Mouse (Mus musculus) liver, embryonic 16.5 days (tissue): ENCODE measurements around the gene Slit2. TPM values are rescaled to one million over a fixed set of nuclear protein-coding genes. Genes with fewer than 3 reads are reported as not detected.

Experiments
- ATAC-seq: fragments of 200-750 bp; cut with Nextera tagmentation; 2 replicates; pipeline ENCODE4 v1.8.0; 2017; ENCODE audit warnings: low read depth, mild to moderate bottlenecking, moderate number of reproducible peaks, moderate library complexity
- H3K27ac ChIP-seq: fragments of 300-500 bp; sonication (generic); 2 replicates; pipeline ENCODE4 v1.5.1; 2014; ENCODE audit warnings: mild to moderate bottlenecking, low read length
- H3K27me3 ChIP-seq: fragments of 300-500 bp; sonication (generic); 2 replicates; pipeline ENCODE4 v1.6.1; 2014; ENCODE audit warnings: low read depth, low read length, mixed read lengths; ENCODE audit not compliant: control insufficient read depth, insufficient read depth
- H3K36me3 ChIP-seq: fragments of 300-500 bp; sonication (generic); 2 replicates; pipeline ENCODE4 v1.6.1; 2014; ENCODE audit warnings: mild to moderate bottlenecking; ENCODE audit not compliant: control insufficient read depth, insufficient read depth
- H3K4me1 ChIP-seq: fragments of 300-500 bp; sonication (generic); 2 replicates; pipeline ENCODE4 v1.6.1; 2014; ENCODE audit warnings: low read depth, low read length, mixed read lengths; ENCODE audit not compliant: control insufficient read depth
- H3K4me2 ChIP-seq: fragments of 300-500 bp; sonication (generic); 2 replicates; pipeline ENCODE4 v1.6.1; 2014; ENCODE audit warnings: low read depth, low read length, mixed read lengths
- H3K4me3 ChIP-seq: fragments of 300-500 bp; sonication (generic); 2 replicates; pipeline ENCODE4 v1.5.1; 2014; ENCODE audit warnings: low read depth, mild to moderate bottlenecking, low read length
- H3K9ac ChIP-seq: fragments of 300-500 bp; sonication (generic); 2 replicates; pipeline ENCODE4 v1.6.1; 2014; ENCODE audit warnings: low read depth, low read length
- H3K9me3 ChIP-seq: fragments of 300-500 bp; sonication (generic); replicated peaks from 2 replicates; pipeline ENCODE4 v1.6.1; 2016; ENCODE audit warnings: low read length; ENCODE audit not compliant: control insufficient read depth
- WGBS: fragments of 180-500 bp; shearing (Covaris S2); extraction: QIAGEN DNeasy Blood & Tissue Kit; methylation state at CpG from one replicate; pipeline ENCODE4 v1.1.7; 2014; ENCODE audit not compliant: insufficient replicate concordance; 5-methylcytosine and 5-hydroxymethylcytosine counted together
- polyA plus RNA-seq: library from polyadenylated mRNA; unstranded; fragments of >200 nt; fragmentation: Nextera tagmentation; extraction: Ambion mirVana; gene quantifications from 2 replicates; pipeline ENCODE4 v1.2.1, GENCODE M21; 2015

Gene Slit2
- polyA plus RNA-seq: 0.47 and 0.65 TPM in 2 replicates

GRCm38 (mm10) chr5:47982941-47983701 lies at the start of gene Slit2:
Slit2 (plus strand) TSS chr5:47983138.
- Histone ChIP-seq H3K4me3 (peak within 1 kb of the TSS; percentile 61), H3K27ac (no peak within 1 kb of the TSS), H3K9ac (peak within 1 kb of the TSS; percentile 37; the same call in 1 of the 2 replicates), H3K36me3 (no peaks in the 10 kb centered on the region), H3K4me2 (peak within 1 kb of the TSS; percentile 81), H3K4me1 (no peaks in the 10 kb centered on the region), H3K9me3 (no peaks in the 10 kb centered on the region), H3K27me3 (peaks cover 40% of the 10 kb centered on the region)
- WGBS: under 1% methylated on average over 66 of the region's 66 CpGs
- ATAC-seq: peak; percentile 78

GRCm38 (mm10) chr5:47938586-47939372 lies 44.2 kb upstream of the Slit2 start:
- ATAC-seq: no peak
- 46% methylated on average over 5 of the region's 5 CpGs for WGBS

GRCm38 (mm10) chr5:47956451-47956850 lies 26.5 kb upstream of the Slit2 start:
- Histone ChIP-seq H3K4me3 (no peak overlapping the region), H3K36me3 (no peaks in the 10 kb centered on the region), H3K4me1 (no peaks in the 10 kb centered on the region), H3K27ac (no peak overlapping the region), H3K27me3 (no peaks in the 10 kb centered on the region), H3K9ac (no peak overlapping the region), H3K9me3 (no peaks in the 10 kb centered on the region), H3K4me2 (no peak overlapping the region)
- no peak for ATAC-seq
- 50% methylated on average over 1 of the region's 1 CpGs for WGBS

More at GRCm38 (mm10) chr5:47938586-47939372, 44.2 kb upstream of the Slit2 start:
- H3K36me3 ChIP-seq: no peaks in the 10 kb centered on the region
- H3K9ac ChIP-seq: no peak overlapping the region
- no peaks in the 10 kb centered on the region for H3K27me3 ChIP-seq
- H3K9me3 ChIP-seq: no peaks in the 10 kb centered on the region
- H3K4me3 ChIP-seq: no peak overlapping the region
- no peak overlapping the region for H3K4me2 ChIP-seq
- no peaks in the 10 kb centered on the region for H3K4me1 ChIP-seq
- H3K27ac ChIP-seq: no peak overlapping the region

GRCm38 (mm10) chr5:47975795-47976194 lies 7.1 kb upstream of the Slit2 start:
- WGBS: 54% methylated on average over 2 of the region's 2 CpGs
- Histone ChIP-seq H3K27ac (no peak overlapping the region), H3K36me3 (no peaks in the 10 kb centered on the region), H3K4me1 (no peaks in the 10 kb centered on the region), H3K4me3 (no peak overlapping the region), H3K4me2 (no peak overlapping the region), H3K9me3 (no peaks in the 10 kb centered on the region), H3K9ac (no peak overlapping the region), H3K27me3 (no peaks in the 10 kb centered on the region; the same call in 1 of the 2 replicates)
- no peak for ATAC-seq

GRCm38 (mm10) chr5:47979371-47979770 lies 3.6 kb upstream of the Slit2 start:
- peaks cover 15% of the 10 kb centered on the region for H3K27me3 ChIP-seq
- no peaks in the 10 kb centered on the region for H3K4me1 ChIP-seq
- no peak for ATAC-seq
- no peak overlapping the region for H3K27ac ChIP-seq
- H3K9ac ChIP-seq: no peak overlapping the region
- H3K4me2 ChIP-seq: no peak overlapping the region
- no peak overlapping the region for H3K4me3 ChIP-seq
- no peaks in the 10 kb centered on the region for H3K36me3 ChIP-seq
- no peaks in the 10 kb centered on the region for H3K9me3 ChIP-seq
- WGBS: 9% methylated on average over 4 of the region's 4 CpGs

- Histone ChIP-seq H3K27me3 (peaks cover 26% of the 10 kb centered on the region), H3K27ac (no peak overlapping the region), H3K4me1 (no peaks in the 10 kb centered on the region), H3K9me3 (no peaks in the 10 kb centered on the region), H3K4me2 (no peak overlapping the region), H3K36me3 (no peaks in the 10 kb centered on the region), H3K9ac (no peak overlapping the region), H3K4me3 (no peak overlapping the region)
- no peak for ATAC-seq
- 43% methylated on average over 5 of the region's 5 CpGs for WGBS
These were observed 2.5 kb upstream of the Slit2 start for GRCm38 (mm10) chr5:47980459-47980858.

- Histone ChIP-seq H3K9me3 (no peaks in the 10 kb centered on the region), H3K4me2 (no peak overlapping the region), H3K27ac (no peak overlapping the region), H3K9ac (no peak overlapping the region), H3K27me3 (peaks cover 39% of the 10 kb centered on the region), H3K36me3 (no peaks in the 10 kb centered on the region), H3K4me1 (no peaks in the 10 kb centered on the region), H3K4me3 (no peak overlapping the region)
- WGBS: 47% methylated on average over 8 of the region's 8 CpGs
- no peak for ATAC-seq
These were observed 987 bp upstream of the Slit2 start for GRCm38 (mm10) chr5:47981951-47982350.

- H3K4me1 ChIP-seq: no peaks in the 10 kb centered on the region
- H3K9ac ChIP-seq: no peak overlapping the region
- peak overlapping the region; percentile 81 for H3K4me2 ChIP-seq
- WGBS: under 1% methylated on average over 38 of the region's 38 CpGs
- no peaks in the 10 kb centered on the region for H3K9me3 ChIP-seq
- ATAC-seq: no peak
- peaks cover 40% of the 10 kb centered on the region for H3K27me3 ChIP-seq
- H3K27ac ChIP-seq: no peak overlapping the region
- H3K4me3 ChIP-seq: peak overlapping the region; percentile 61
- H3K36me3 ChIP-seq: no peaks in the 10 kb centered on the region
These were observed 1.0 kb downstream of the Slit2 start for GRCm38 (mm10) chr5:47983746-47984583.
